Mouse (Mus musculus) G1E (cell line): Measurements from ENCODE around the gene Klf15.

Experiments used
- CTCF ChIP-seq: IDR thresholded peaks from 2 replicates; pipeline ENCODE4 v1.5.1; 2012; ENCODE audit warnings: low read depth, low read length, inconsistent platforms, mixed read lengths
- GATA1 ChIP-seq: IDR thresholded peaks from 2 replicates; pipeline ENCODE4 v1.6.1; 2012; ENCODE audit warnings: borderline replicate concordance, low read length, inconsistent platforms, mixed read lengths
- POLR2AphosphoS5 ChIP-seq: IDR thresholded peaks from 2 replicates; pipeline ENCODE4 v1.6.1; 2012; ENCODE audit warnings: low read depth, low read length, inconsistent platforms; ENCODE audit not compliant: insufficient replicate concordance

GRCm38 (mm10) chr6:90508197-90508624 lies 45.8 kb downstream of the Klf15 start:
- no peak for TF ChIP-seq CTCF
- no peak for TF ChIP-seq GATA1
- TF ChIP-seq POLR2AphosphoS5, result no peak
